Mouse (Mus musculus) 416B (cell line): ENCODE results near the gene D630045J12Rik.

Experiments
- DNase-seq: peaks from one replicate; pipeline ENCODE4 v3.0.0; 2011; ENCODE audit warnings: low read depth

The D630045J12Rik gene

GRCm38 (mm10) chr6:38242295-38242830, 11.4 kb downstream of the D630045J12Rik start:
- no peak for DNase-seq

- no peak for DNase-seq
Observed at GRCm38 (mm10) chr6:38241508-38241907, 12.3 kb downstream of the D630045J12Rik start.

- DNase-seq, result no peak
Observed at GRCm38 (mm10) chr6:38240618-38241017, 13.2 kb downstream of the D630045J12Rik start.

- DNase-seq, result no peak
Observed at GRCm38 (mm10) chr6:38238382-38238781, 15.4 kb downstream of the D630045J12Rik start.

- no peak for DNase-seq
Observed at GRCm38 (mm10) chr6:38235991-38236658, 17.7 kb downstream of the D630045J12Rik start.

- no peak for DNase-seq
Observed at GRCm38 (mm10) chr6:38233803-38234202, 20.0 kb downstream of the D630045J12Rik start.

- DNase-seq, result no peak
Observed at GRCm38 (mm10) chr6:38232917-38233316, 20.9 kb downstream of the D630045J12Rik start.

- no peak for DNase-seq
Observed at GRCm38 (mm10) chr6:38231994-38232393, 21.8 kb downstream of the D630045J12Rik start.

GRCm38 (mm10) chr6:38224079-38224478, 29.7 kb downstream of the D630045J12Rik start:
- no peak for DNase-seq

GRCm38 (mm10) chr6:38219261-38219660, 34.5 kb downstream of the D630045J12Rik start:
- no peak for DNase-seq

- DNase-seq, result no peak
Observed at GRCm38 (mm10) chr6:38215448-38216110, 38.2 kb downstream of the D630045J12Rik start.

GRCm38 (mm10) chr6:38207621-38208020, 46.2 kb downstream of the D630045J12Rik start:
- DNase-seq, result no peak

GRCm38 (mm10) chr6:38206941-38207531, 46.8 kb downstream of the D630045J12Rik start:
- DNase-seq, result no peak

- DNase-seq, result no peak
Observed at GRCm38 (mm10) chr6:38205375-38205774, 48.4 kb downstream of the D630045J12Rik start.

- no peak for DNase-seq
Observed at GRCm38 (mm10) chr6:38203820-38204219, 50.0 kb downstream of the D630045J12Rik start.

- DNase-seq, result no peak
Observed at GRCm38 (mm10) chr6:38202816-38203215, 51.0 kb downstream of the D630045J12Rik start.

- DNase-seq, result no peak
Observed at GRCm38 (mm10) chr6:38201495-38201894, 52.3 kb downstream of the D630045J12Rik start.

- DNase-seq, result no peak
Observed at GRCm38 (mm10) chr6:38199599-38199998, 54.2 kb downstream of the D630045J12Rik start.

GRCm38 (mm10) chr6:38198727-38199126, 55.1 kb downstream of the D630045J12Rik start:
- no peak for DNase-seq

- no peak for DNase-seq
Observed at GRCm38 (mm10) chr6:38196266-38197189, 57.3 kb downstream of the D630045J12Rik start.

GRCm38 (mm10) chr6:38195306-38195705, 58.5 kb downstream of the D630045J12Rik start:
- no peak for DNase-seq

GRCm38 (mm10) chr6:38194046-38194445, 59.8 kb downstream of the D630045J12Rik start:
- DNase-seq, result no peak
